Mouse (Mus musculus) stomach, embryonic 15.5 days (tissue): ENCODE measurements at regions not wholly inside any gene's neighbourhood (a gene's known extent, or its start where the extent isn't known, plus 50 kb on each side); places are given as distances from the start of the nearest gene placed in this dataset.

Source experiments
- ATAC-seq: fragments of 200-750 bp; cut with Nextera tagmentation; 2 replicates; pipeline ENCODE4 v1.8.0; 2017; ENCODE audit warnings: low read depth, moderate number of reproducible peaks, moderate TSS enrichment; ENCODE audit not compliant: insufficient read depth, low FRiP score
- H3K27ac ChIP-seq: fragments of 300-500 bp; sonication (generic); 2 replicates; pipeline ENCODE4 v1.5.1; 2015; ENCODE audit warnings: mild to moderate bottlenecking, inconsistent platforms
- H3K27me3 ChIP-seq: fragments of 300-500 bp; sonication (generic); replicated peaks from 2 replicates; pipeline ENCODE4 v1.6.1; 2015; ENCODE audit warnings: inconsistent platforms
- H3K36me3 ChIP-seq: fragments of 300-500 bp; sonication (generic); 2 replicates; pipeline ENCODE4 v1.6.1; 2015; ENCODE audit warnings: inconsistent platforms
- H3K4me1 ChIP-seq: fragments of 300-500 bp; sonication (generic); 2 replicates; pipeline ENCODE4 v1.6.1; 2015; ENCODE audit warnings: inconsistent platforms
- H3K4me2 ChIP-seq: fragments of 300-500 bp; sonication (generic); 2 replicates; pipeline ENCODE4 v1.6.1; 2015; ENCODE audit warnings: mild to moderate bottlenecking, inconsistent platforms
- H3K4me3 ChIP-seq: fragments of 300-500 bp; sonication (generic); replicated peaks from 2 replicates; pipeline ENCODE4 v1.5.1; 2015; ENCODE audit warnings: inconsistent platforms
- H3K9ac ChIP-seq: fragments of 300-500 bp; sonication (generic); 2 replicates; pipeline ENCODE4 v1.6.1; 2015; ENCODE audit warnings: inconsistent platforms
- H3K9me3 ChIP-seq: fragments of 300-500 bp; sonication (generic); 2 replicates; pipeline ENCODE4 v1.6.1; 2016; ENCODE audit warnings: inconsistent platforms
- WGBS: fragments of 180-500 bp; shearing (Covaris S2); methylation state at CpG from one replicate; pipeline ENCODE4 v1.1.7; 2015; 5-methylcytosine and 5-hydroxymethylcytosine counted together

GRCm38 (mm10) chr2:75456272-75456671 is 202.8 kb upstream of the Hnrnpa3 start:
- Histone ChIP-seq H3K9me3 (no peaks in the 10 kb centered on the region), H3K27me3 (no peaks in the 10 kb centered on the region), H3K9ac (no peak overlapping the region), H3K27ac (no peak overlapping the region), H3K36me3 (no peaks in the 10 kb centered on the region), H3K4me3 (no peak overlapping the region), H3K4me1 (no peaks in the 10 kb centered on the region), H3K4me2 (no peak overlapping the region)
- ATAC-seq, result no peak
- 71% methylated on average over 1 of the region's 1 CpGs for WGBS

- no peak overlapping the region for H3K4me2 ChIP-seq
- no peak overlapping the region for H3K4me3 ChIP-seq
- H3K27ac ChIP-seq, result no peak overlapping the region
- H3K36me3 ChIP-seq, result no peaks in the 10 kb centered on the region
- no peaks in the 10 kb centered on the region for H3K4me1 ChIP-seq
- no peaks in the 10 kb centered on the region for H3K27me3 ChIP-seq
- 92% methylated on average over 3 of the region's 3 CpGs for WGBS
- no peaks in the 10 kb centered on the region for H3K9me3 ChIP-seq
- ATAC-seq, result no peak
- no peak overlapping the region for H3K9ac ChIP-seq
Observed at GRCm38 (mm10) chr2:75457423-75457822, 201.6 kb upstream of the Hnrnpa3 start.

DNA sequence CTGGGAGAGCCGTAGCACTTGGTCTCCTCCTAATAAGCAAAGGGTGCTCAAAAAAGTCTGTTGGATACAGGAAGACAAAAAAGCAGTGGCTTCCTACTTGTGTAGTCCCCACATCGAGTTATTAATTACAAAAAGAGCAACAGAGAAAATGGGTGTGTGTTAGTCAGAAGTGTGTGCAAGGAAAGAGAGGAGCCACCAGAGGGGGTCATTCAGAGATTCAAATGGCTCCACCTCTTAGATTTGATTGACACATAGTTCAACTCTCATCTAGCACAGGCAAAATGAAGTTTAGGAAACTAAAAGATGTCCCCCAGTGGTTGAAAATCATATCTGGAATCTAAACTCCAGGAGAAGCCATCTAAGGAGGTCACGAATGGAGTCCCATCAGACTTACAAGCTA is 200.2 kb upstream of the Hnrnpa3 start:
- no peaks in the 10 kb centered on the region for H3K27me3 ChIP-seq
- H3K4me2 ChIP-seq, result no peak overlapping the region
- no peaks in the 10 kb centered on the region for H3K36me3 ChIP-seq
- H3K4me1 ChIP-seq, result no peaks in the 10 kb centered on the region
- H3K9me3 ChIP-seq, result no peaks in the 10 kb centered on the region
- H3K9ac ChIP-seq, result no peak overlapping the region
- H3K27ac ChIP-seq, result no peak overlapping the region
- no peak overlapping the region for H3K4me3 ChIP-seq
- 77% methylated on average over 3 of the region's 3 CpGs for WGBS
- no peak for ATAC-seq

DNA sequence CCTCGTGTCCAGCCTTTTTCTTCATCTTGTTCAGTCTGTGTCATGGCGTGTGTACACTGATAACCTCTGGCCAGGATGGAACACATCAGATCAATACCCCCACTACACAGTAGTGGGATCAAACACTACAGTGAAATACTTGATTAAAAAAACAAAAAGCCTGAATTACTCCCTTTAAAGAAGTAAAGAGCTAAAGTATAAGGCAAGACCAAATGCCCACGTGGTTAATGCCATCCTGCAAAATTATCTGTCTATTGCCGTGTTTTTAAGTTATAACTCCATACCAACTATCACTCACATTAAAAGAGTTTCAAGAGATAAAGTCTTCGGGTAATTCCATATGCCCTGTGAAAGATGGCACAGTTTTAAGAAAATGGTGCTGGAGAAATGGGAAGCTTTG is 198.6 kb upstream of the Hnrnpa3 start:
- H3K36me3 ChIP-seq, result no peaks in the 10 kb centered on the region
- H3K4me1 ChIP-seq, result no peaks in the 10 kb centered on the region
- no peaks in the 10 kb centered on the region for H3K27me3 ChIP-seq
- no peak overlapping the region for H3K9ac ChIP-seq
- no peak overlapping the region for H3K4me3 ChIP-seq
- no peak overlapping the region for H3K27ac ChIP-seq
- WGBS, result 79% methylated on average over 5 of the region's 5 CpGs
- no peaks in the 10 kb centered on the region for H3K9me3 ChIP-seq
- H3K4me2 ChIP-seq, result no peak overlapping the region
- ATAC-seq, result no peak

DNA sequence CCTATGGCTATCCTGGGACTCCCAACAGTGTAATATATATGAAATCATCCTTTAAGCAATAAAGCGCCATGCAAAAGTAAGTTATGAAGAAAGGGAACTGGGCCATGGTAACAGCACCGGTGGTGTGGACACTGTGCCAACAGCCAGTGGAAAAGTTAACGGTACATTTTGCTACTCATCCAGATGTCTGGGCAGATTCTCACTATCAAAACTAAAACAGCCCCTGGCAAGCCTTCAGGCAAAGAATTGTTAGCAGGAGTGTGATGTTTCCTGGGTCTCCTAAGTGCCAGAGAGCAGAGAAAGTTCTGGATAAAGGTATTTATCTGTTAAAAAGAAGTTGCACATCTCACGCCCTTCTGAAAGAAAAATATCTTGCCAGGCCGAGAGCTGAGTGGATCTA is 198.0 kb upstream of the Hnrnpa3 start:
- no peak for ATAC-seq
- H3K4me3 ChIP-seq, result no peak overlapping the region
- no peak overlapping the region for H3K4me2 ChIP-seq
- no peak overlapping the region for H3K27ac ChIP-seq
- H3K9me3 ChIP-seq, result no peaks in the 10 kb centered on the region
- 64% methylated on average over 5 of the region's 5 CpGs for WGBS
- no peaks in the 10 kb centered on the region for H3K36me3 ChIP-seq
- H3K4me1 ChIP-seq, result no peaks in the 10 kb centered on the region
- no peaks in the 10 kb centered on the region for H3K27me3 ChIP-seq
- H3K9ac ChIP-seq, result no peak overlapping the region

- H3K27me3 ChIP-seq, result no peaks in the 10 kb centered on the region
- 74% methylated on average over 10 of the region's 10 CpGs for WGBS
- ATAC-seq, result no peak
- H3K36me3 ChIP-seq, result no peaks in the 10 kb centered on the region
- H3K4me3 ChIP-seq, result no peak overlapping the region
- H3K4me2 ChIP-seq, result no peak overlapping the region
- H3K9ac ChIP-seq, result no peak overlapping the region
- H3K9me3 ChIP-seq, result no peaks in the 10 kb centered on the region
- no peak overlapping the region for H3K27ac ChIP-seq
- H3K4me1 ChIP-seq, result no peaks in the 10 kb centered on the region
Observed at GRCm38 (mm10) chr2:75461421-75461991, 197.6 kb upstream of the Hnrnpa3 start.

DNA sequence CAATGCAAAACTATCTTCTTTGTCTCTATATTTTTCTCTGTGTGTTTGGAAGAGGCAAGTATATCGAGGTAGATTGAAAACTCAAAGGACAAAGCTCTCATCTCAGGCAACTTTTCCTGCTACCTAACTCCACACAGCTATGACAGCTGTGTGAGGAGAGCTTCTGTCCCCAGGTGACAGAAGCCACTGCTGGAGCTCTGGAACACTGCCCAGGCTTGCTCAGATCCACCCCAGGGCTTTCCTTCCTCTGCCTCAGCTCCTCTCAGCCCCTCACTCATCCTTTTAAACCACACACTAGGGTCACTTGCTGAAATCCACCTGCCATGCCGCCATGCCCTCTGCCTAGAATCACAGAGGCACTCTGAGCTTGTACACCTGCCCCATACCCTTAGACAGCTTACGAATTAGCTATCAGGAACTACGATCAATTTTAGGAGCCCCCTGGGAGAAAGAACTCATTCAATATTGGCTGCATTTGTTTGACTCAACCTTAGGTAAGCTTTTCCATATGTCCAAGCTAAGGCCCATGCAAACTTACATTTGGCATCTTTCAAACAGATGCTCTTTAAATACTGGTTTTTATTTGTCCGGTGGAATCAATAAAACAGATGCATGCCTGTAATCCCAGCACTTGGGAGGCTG is 196.9 kb upstream of the Hnrnpa3 start:
- Histone ChIP-seq H3K9me3 (no peaks in the 10 kb centered on the region), H3K9ac (no peak overlapping the region), H3K4me3 (no peak overlapping the region), H3K4me2 (no peak overlapping the region), H3K4me1 (no peaks in the 10 kb centered on the region), H3K36me3 (no peaks in the 10 kb centered on the region), H3K27ac (no peak overlapping the region), H3K27me3 (no peaks in the 10 kb centered on the region)
- 71% methylated on average over 5 of the region's 5 CpGs for WGBS
- ATAC-seq, result no peak

DNA sequence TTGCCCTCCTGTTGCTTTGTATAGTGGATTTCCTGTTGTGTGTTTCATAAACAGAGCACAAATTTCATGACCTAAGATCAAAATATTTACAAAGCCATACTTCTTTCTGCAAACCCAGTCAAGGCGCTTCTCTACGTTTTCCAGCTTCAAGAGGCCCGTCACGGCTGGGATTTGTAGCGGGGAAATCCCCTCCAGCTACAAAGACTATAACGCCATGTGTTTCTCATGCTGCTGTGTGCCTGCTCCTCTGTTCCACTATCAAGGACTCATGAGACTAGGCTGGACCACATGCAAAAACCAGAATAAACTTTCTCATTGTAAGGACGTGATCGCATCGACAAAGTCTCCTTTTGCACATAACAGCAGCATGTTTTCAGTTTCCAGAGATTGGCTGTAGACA is 196.0 kb upstream of the Hnrnpa3 start:
- Histone ChIP-seq H3K4me2 (no peak overlapping the region), H3K9me3 (no peaks in the 10 kb centered on the region), H3K9ac (no peak overlapping the region), H3K27ac (no peak overlapping the region), H3K36me3 (no peaks in the 10 kb centered on the region), H3K4me3 (no peak overlapping the region), H3K4me1 (no peaks in the 10 kb centered on the region), H3K27me3 (no peaks in the 10 kb centered on the region)
- no peak for ATAC-seq
- WGBS, result 58% methylated on average over 9 of the region's 9 CpGs

GRCm38 (mm10) chr2:75464429-75464828 is 194.6 kb upstream of the Hnrnpa3 start:
- H3K36me3 ChIP-seq, result no peaks in the 10 kb centered on the region
- WGBS, result 68% methylated on average over 2 of the region's 2 CpGs
- H3K9me3 ChIP-seq, result no peaks in the 10 kb centered on the region
- H3K4me2 ChIP-seq, result no peak overlapping the region
- H3K9ac ChIP-seq, result no peak overlapping the region
- no peak overlapping the region for H3K27ac ChIP-seq
- no peak for ATAC-seq
- no peak overlapping the region for H3K4me3 ChIP-seq
- no peaks in the 10 kb centered on the region for H3K4me1 ChIP-seq
- H3K27me3 ChIP-seq, result no peaks in the 10 kb centered on the region

DNA sequence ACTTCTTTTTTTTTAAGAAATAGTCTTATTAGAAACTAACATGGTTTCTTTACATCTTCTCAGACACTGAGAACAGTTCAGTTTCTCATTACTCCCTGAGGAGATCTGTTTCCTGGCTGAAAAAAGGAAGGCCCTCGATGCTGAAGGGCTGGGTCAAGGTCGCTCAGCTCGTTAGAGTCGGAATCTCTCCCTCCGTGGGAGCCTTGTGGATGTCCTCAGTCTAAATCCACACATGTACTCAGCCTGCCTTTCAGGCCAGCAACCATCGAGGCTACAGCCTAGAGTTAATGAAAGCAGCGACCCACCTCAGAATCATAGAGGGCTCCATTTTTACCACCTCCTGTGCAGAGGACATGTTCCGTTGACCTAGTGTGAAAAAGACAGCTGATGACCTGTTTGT is 190.2 kb upstream of the Hnrnpa3 start:
- no peak for ATAC-seq
- H3K4me1 ChIP-seq, result no peaks in the 10 kb centered on the region
- no peak overlapping the region for H3K4me2 ChIP-seq
- H3K4me3 ChIP-seq, result no peak overlapping the region
- no peak overlapping the region for H3K9ac ChIP-seq
- no peaks in the 10 kb centered on the region for H3K36me3 ChIP-seq
- 74% methylated on average over 8 of the region's 8 CpGs for WGBS
- no peaks in the 10 kb centered on the region for H3K27me3 ChIP-seq
- no peak overlapping the region for H3K27ac ChIP-seq
- no peaks in the 10 kb centered on the region for H3K9me3 ChIP-seq

DNA sequence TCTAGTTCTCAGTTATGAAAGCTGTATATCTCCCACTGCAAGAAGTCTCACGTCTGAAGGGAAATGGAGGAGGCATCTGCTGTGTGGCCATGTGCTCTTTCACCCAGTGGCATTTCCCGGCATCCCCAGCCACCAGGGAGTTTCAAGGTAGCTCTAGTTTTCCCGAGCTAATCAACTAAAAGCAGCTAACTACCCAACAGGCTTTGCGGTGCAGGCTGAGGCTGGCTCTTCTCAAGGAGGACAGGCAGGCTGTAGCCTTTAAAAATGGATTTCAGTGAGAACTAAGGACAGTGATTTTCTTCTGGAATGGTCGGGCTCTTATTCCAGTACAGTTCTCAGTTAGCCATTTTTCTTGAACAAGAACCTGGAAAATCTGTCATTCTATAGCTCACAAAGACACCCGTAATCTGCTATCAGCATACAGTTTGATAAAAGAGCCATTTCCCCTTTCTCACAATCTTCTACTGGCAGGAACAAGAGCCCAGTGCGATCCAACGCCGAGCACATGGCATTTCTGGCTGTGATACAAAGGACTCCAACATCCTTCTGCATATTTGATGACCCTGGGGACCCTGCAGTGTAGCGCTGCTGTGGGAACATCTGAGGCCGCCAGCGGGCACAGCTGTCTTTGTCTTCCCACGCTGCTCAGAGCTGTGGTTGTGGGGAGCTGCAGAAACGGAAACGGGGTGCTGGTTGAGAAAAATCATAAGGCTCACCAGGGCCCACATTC is 188.9 kb upstream of the Hnrnpa3 start:
- H3K9ac ChIP-seq, result no peak overlapping the region
- WGBS, result 37% methylated on average over 15 of the region's 15 CpGs
- H3K4me3 ChIP-seq, result no peak overlapping the region
- H3K36me3 ChIP-seq, result no peaks in the 10 kb centered on the region
- ATAC-seq, result no peak
- no peaks in the 10 kb centered on the region for H3K27me3 ChIP-seq
- H3K9me3 ChIP-seq, result no peaks in the 10 kb centered on the region
- H3K4me2 ChIP-seq, result no peak overlapping the region
- H3K4me1 ChIP-seq, result no peaks in the 10 kb centered on the region
- no peak overlapping the region for H3K27ac ChIP-seq

GRCm38 (mm10) chr2:75470688-75471054 is 188.4 kb upstream of the Hnrnpa3 start:
- Histone ChIP-seq H3K9me3 (no peaks in the 10 kb centered on the region), H3K36me3 (no peaks in the 10 kb centered on the region), H3K4me1 (no peaks in the 10 kb centered on the region), H3K4me3 (no peak overlapping the region), H3K9ac (no peak overlapping the region), H3K27me3 (no peaks in the 10 kb centered on the region), H3K27ac (no peak overlapping the region), H3K4me2 (no peak overlapping the region)
- WGBS, result 49% methylated on average over 9 of the region's 9 CpGs
- ATAC-seq, result no peak
